Mouse (Mus musculus) natural killer cell, adult 2 months (primary cell): ENCODE results near the gene Clmn.
A peak's percentile ranks its signal among the peaks of the same experiment; 100 is the strongest.
"Not testable (repeated sequence)": the region's sequence is repeated elsewhere in the genome, so short reads cannot be mapped to it uniquely, and the experiment has no call there.

Source experiments
- DNase-seq, 2 experiments: peaks; one replicate each; pipeline ENCODE4 v3.0.0; 2022; ENCODE audit warnings: low spot score in 2 of 2

The Clmn gene

GRCm38 (mm10) chr12:104751814-104752765 lies 112.8 kb downstream of the Clmn start, which contains the start of gene Dicer1:
Gene Dicer1 (minus strand): TSS chr12:104751952.
- peak; percentile 95 to 96 for DNase-seq

GRCm38 (mm10) chr12:104751331-104751813 lies 113.5 kb downstream of the Clmn start:
- DNase-seq, result peak in 1 of 2 experiments; percentile 16

GRCm38 (mm10) chr12:104748946-104749345 lies 115.9 kb downstream of the Clmn start:
- peak in 1 of 2 experiments; percentile 35 for DNase-seq

GRCm38 (mm10) chr12:104747252-104747651 lies 117.6 kb downstream of the Clmn start:
- no peak for DNase-seq

GRCm38 (mm10) chr12:104746601-104747000 lies 118.3 kb downstream of the Clmn start:
- DNase-seq, result no peak

- no peak for DNase-seq
Observed at GRCm38 (mm10) chr12:104743687-104744086, 121.2 kb downstream of the Clmn start.

- DNase-seq, result peak in 1 of 2 experiments; percentile 42
Observed at GRCm38 (mm10) chr12:104742247-104742646, 122.6 kb downstream of the Clmn start.

GRCm38 (mm10) chr12:104740841-104741787 lies 123.8 kb downstream of the Clmn start:
- no peak for DNase-seq

GRCm38 (mm10) chr12:104738931-104739330 lies 125.9 kb downstream of the Clmn start:
- DNase-seq, result no peak

- no peak for DNase-seq
Observed at GRCm38 (mm10) chr12:104738446-104738845, 126.4 kb downstream of the Clmn start.

GRCm38 (mm10) chr12:104737666-104738065 lies 127.2 kb downstream of the Clmn start:
- DNase-seq, result no peak

- DNase-seq, result no peak
Observed at GRCm38 (mm10) chr12:104735993-104736395, 128.9 kb downstream of the Clmn start.

- DNase-seq, result no peak
Observed at GRCm38 (mm10) chr12:104733165-104733564, 131.7 kb downstream of the Clmn start.

- DNase-seq, result no peak
Observed at GRCm38 (mm10) chr12:104731782-104732181, 133.1 kb downstream of the Clmn start.

- DNase-seq, result not testable (repeated sequence)
Observed at GRCm38 (mm10) chr12:104726436-104726835, 138.4 kb downstream of the Clmn start.

GRCm38 (mm10) chr12:104722056-104722455 lies 142.8 kb downstream of the Clmn start:
- no peak for DNase-seq

GRCm38 (mm10) chr12:104721011-104721410 lies 143.9 kb downstream of the Clmn start:
- DNase-seq, result no peak

- DNase-seq, result no peak
Observed at GRCm38 (mm10) chr12:104718956-104719355, 145.9 kb downstream of the Clmn start.

- DNase-seq, result no peak
Observed at GRCm38 (mm10) chr12:104716409-104716808, 148.5 kb downstream of the Clmn start.

GRCm38 (mm10) chr12:104715453-104715852 lies 149.4 kb downstream of the Clmn start:
- DNase-seq, result no peak
